Comparison of ENCODE assay signal across 15 mouse cellular contexts in the genomic region with DNA sequence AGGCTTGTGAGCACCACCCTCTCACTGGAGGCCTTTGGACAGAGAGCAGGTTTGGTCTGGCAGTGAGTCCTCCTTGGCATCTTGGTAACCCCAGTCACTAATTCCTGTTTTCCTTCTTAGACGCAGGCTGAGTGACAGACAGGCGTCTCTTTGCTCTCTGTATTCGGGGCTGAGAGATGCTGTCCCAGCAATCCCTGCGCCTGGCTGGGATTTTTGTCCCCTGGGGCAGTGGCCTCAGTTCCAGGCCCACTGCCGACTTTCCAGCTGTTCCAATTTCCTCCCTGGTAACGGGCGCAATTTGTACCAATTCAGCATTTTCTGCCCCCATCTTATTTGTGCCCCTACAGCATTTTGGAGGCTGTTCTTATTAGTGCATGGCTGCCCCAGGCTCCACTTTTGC.
DNase-seq lines count a peak whose midpoint lies in the region; ATAC-seq lines count a peak whose summit lies in the region.
"Had no signal": no experiment of that assay in that cellular context is flagged by ENCODE, and none has a peak within 500 bp of the region (broad histone marks: within the 10 kb centered on the region; RNA-seq: fewer than 3 reads in every experiment).

No protein-coding gene starts in this region.

- no peak overlapping the region for H3K4me2 ChIP-seq in heart, embryonic 12.5 days
- no peak overlapping the region for H3K4me2 ChIP-seq in midbrain, embryonic 14.5 days (ENCODE audit: low read length)
- no peak overlapping the region for H3K4me2 ChIP-seq in midbrain, embryonic 15.5 days
- peak overlapping the region; percentile 24; the same call in 1 of the 2 replicates for H3K4me2 ChIP-seq in embryonic facial prominence, embryonic 13.5 days
- H3K4me2 ChIP-seq: forebrain, embryonic 12.5 days; heart, embryonic 13.5 days; limb, embryonic 15.5 days; stomach, embryonic 15.5 days had no signal

- H3K4me1 ChIP-seq in heart, embryonic 12.5 days (replicated peaks), result no peaks in the 10 kb centered on the region
- peaks cover 6% of the 10 kb centered on the region; the same call in 1 of the 2 replicates for H3K4me1 ChIP-seq in midbrain, embryonic 14.5 days (ENCODE audit: control insufficient read depth, insufficient read depth, low read length)
- 0 out of 2 replicates have a peak, but pooled peaks cover 3% of the 10 kb centered on the region for H3K4me1 ChIP-seq in midbrain, embryonic 15.5 days
- H3K4me1 ChIP-seq in embryonic facial prominence, embryonic 13.5 days, result peaks cover 12% of the 10 kb centered on the region
- H3K4me1 ChIP-seq in limb, embryonic 10.5 days, result peaks cover 12% of the 10 kb centered on the region
- H3K4me1 ChIP-seq: heart, embryonic 13.5 days; stomach, embryonic 15.5 days had no signal

- 61% methylated on average over 7 of the region's 7 CpGs for WGBS in heart, embryonic 12.5 days
- 52% methylated on average over 7 of the region's 7 CpGs for WGBS in midbrain, embryonic 14.5 days
- WGBS in midbrain, embryonic 15.5 days, result 46% methylated on average over 7 of the region's 7 CpGs
- 12% methylated on average over 7 of the region's 7 CpGs for WGBS in embryonic facial prominence, embryonic 13.5 days
- 61% methylated on average over 7 of the region's 7 CpGs for WGBS in limb, embryonic 10.5 days

- H3K27me3 ChIP-seq in heart, embryonic 12.5 days (replicated peaks), result no peaks in the 10 kb centered on the region
- no peaks in the 10 kb centered on the region for H3K27me3 ChIP-seq in midbrain, embryonic 14.5 days (ENCODE audit: control insufficient read depth, insufficient read depth, low read length)
- no peaks in the 10 kb centered on the region for H3K27me3 ChIP-seq in midbrain, embryonic 15.5 days (replicated peaks)
- peaks cover 8% of the 10 kb centered on the region; the same call in 1 of the 2 replicates for H3K27me3 ChIP-seq in embryonic facial prominence, embryonic 13.5 days
- 0 out of 2 replicates have a peak, but pooled peaks cover 6% of the 10 kb centered on the region for H3K27me3 ChIP-seq in limb, embryonic 10.5 days (ENCODE audit: low read depth, poor library complexity, severe bottlenecking)
- H3K27me3 ChIP-seq: heart, embryonic 13.5 days; limb, embryonic 15.5 days; stomach, embryonic 15.5 days had no signal

- peak; percentile 88 for DNase-seq in heart, adult 11 months
- DNase-seq in midbrain, embryonic 14.5 days, result peak; percentile 19
- DNase-seq in limb, embryonic 10.5 days (ENCODE audit: low spot score), result no peak
- no peak for DNase-seq in left cerebral cortex, postnatal 25 days (ENCODE audit: low spot score in 2 of 2)
- DNase-seq in frontal cortex, postnatal 36 days (ENCODE audit: low spot score in 2 of 2), result no peak
- DNase-seq: kidney, adult 2 months; right cerebral cortex, postnatal 25 days had no signal

- no peak overlapping the region for H3K9ac ChIP-seq in heart, embryonic 12.5 days
- H3K9ac ChIP-seq in midbrain, embryonic 14.5 days (replicated peaks; ENCODE audit: low read length), result no peak overlapping the region
- no peak overlapping the region for H3K9ac ChIP-seq in midbrain, embryonic 15.5 days
- H3K9ac ChIP-seq in embryonic facial prominence, embryonic 13.5 days, result no peak overlapping the region
- H3K9ac ChIP-seq: forebrain, embryonic 12.5 days; heart, embryonic 13.5 days; limb, embryonic 15.5 days; stomach, embryonic 15.5 days had no signal

- ATAC-seq in heart, embryonic 12.5 days (ENCODE audit: insufficient number of reproducible peaks, low FRiP score), result no peak
- no peak for ATAC-seq in midbrain, embryonic 14.5 days (ENCODE audit: low FRiP score, low TSS enrichment)
- no peak for ATAC-seq in midbrain, embryonic 15.5 days (replicated peaks)
- no peak for ATAC-seq in embryonic facial prominence, embryonic 13.5 days (ENCODE audit: insufficient number of reproducible peaks, insufficient read depth, low FRiP score, low TSS enrichment, low read depth)

- no peaks in the 10 kb centered on the region for H3K9me3 ChIP-seq in heart, embryonic 12.5 days (replicated peaks)
- no peaks in the 10 kb centered on the region for H3K9me3 ChIP-seq in midbrain, embryonic 14.5 days (ENCODE audit: control insufficient read depth, low read length)
- H3K9me3 ChIP-seq in midbrain, embryonic 15.5 days, result no peaks in the 10 kb centered on the region
- no peaks in the 10 kb centered on the region for H3K9me3 ChIP-seq in embryonic facial prominence, embryonic 13.5 days
- no peaks in the 10 kb centered on the region for H3K9me3 ChIP-seq in limb, embryonic 10.5 days (replicated peaks)
- H3K9me3 ChIP-seq: forebrain, embryonic 12.5 days; limb, embryonic 15.5 days; stomach, embryonic 15.5 days had no signal

- no peaks in the 10 kb centered on the region for H3K36me3 ChIP-seq in heart, embryonic 12.5 days
- no peaks in the 10 kb centered on the region for H3K36me3 ChIP-seq in midbrain, embryonic 14.5 days (ENCODE audit: control insufficient read depth, insufficient read depth, low read length)
- no peaks in the 10 kb centered on the region for H3K36me3 ChIP-seq in midbrain, embryonic 15.5 days (replicated peaks)
- H3K36me3 ChIP-seq in embryonic facial prominence, embryonic 13.5 days, result no peaks in the 10 kb centered on the region
- no peaks in the 10 kb centered on the region for H3K36me3 ChIP-seq in limb, embryonic 10.5 days
- H3K36me3 ChIP-seq: forebrain, embryonic 12.5 days; heart, embryonic 13.5 days; limb, embryonic 15.5 days; stomach, embryonic 15.5 days had no signal

- no peak overlapping the region for H3K4me3 ChIP-seq in heart, embryonic 12.5 days
- H3K4me3 ChIP-seq in midbrain, embryonic 14.5 days (replicated peaks; ENCODE audit: low read depth, low read length), result no peak overlapping the region
- H3K4me3 ChIP-seq in midbrain, embryonic 15.5 days, result no peak overlapping the region
- no peak overlapping the region for H3K4me3 ChIP-seq in embryonic facial prominence, embryonic 13.5 days
- no peak overlapping the region for H3K4me3 ChIP-seq in limb, embryonic 10.5 days
- H3K4me3 ChIP-seq: forebrain, embryonic 12.5 days; heart, embryonic 13.5 days; limb, embryonic 15.5 days; myocyte; stomach, embryonic 15.5 days had no signal

- H3K27ac ChIP-seq in heart, embryonic 12.5 days (ENCODE audit: poor library complexity, severe bottlenecking), result no peak overlapping the region
- H3K27ac ChIP-seq in midbrain, embryonic 14.5 days (replicated peaks; ENCODE audit: low read depth, low read length), result no peak overlapping the region; the same call in 1 of the 2 replicates
- no peak overlapping the region for H3K27ac ChIP-seq in midbrain, embryonic 15.5 days
- no peak overlapping the region for H3K27ac ChIP-seq in embryonic facial prominence, embryonic 13.5 days
- peak overlapping the region; percentile 7; the same call in 1 of the 2 replicates for H3K27ac ChIP-seq in limb, embryonic 10.5 days
- H3K27ac ChIP-seq: forebrain, embryonic 12.5 days; heart, embryonic 13.5 days; limb, embryonic 15.5 days; stomach, embryonic 15.5 days had no signal

- intact Hi-C loops in left cerebral cortex, postnatal 25 days (cut with DNase I), result no loop called here

Comparison
In these comparisons a context has a peak if more than half of its experiments do, and no peak if none do; other contexts are left out.
1. DNase-seq: peak in heart, adult 11 months (single experiment) and midbrain, embryonic 14.5 days (single experiment); none in limb, embryonic 10.5 days (single experiment), left cerebral cortex, postnatal 25 days (0 of 2) and frontal cortex, postnatal 36 days (0 of 2).